Mouse (Mus musculus): Measurements from ENCODE around the gene Acap3. TPM values are rescaled to one million over a fixed set of nuclear protein-coding genes. Genes with fewer than 3 reads are reported as not detected.

Gene Acap3
- polyA plus RNA-seq (2012; rRNA removed) = 128 and 130 TPM in 2 replicates

DNA sequence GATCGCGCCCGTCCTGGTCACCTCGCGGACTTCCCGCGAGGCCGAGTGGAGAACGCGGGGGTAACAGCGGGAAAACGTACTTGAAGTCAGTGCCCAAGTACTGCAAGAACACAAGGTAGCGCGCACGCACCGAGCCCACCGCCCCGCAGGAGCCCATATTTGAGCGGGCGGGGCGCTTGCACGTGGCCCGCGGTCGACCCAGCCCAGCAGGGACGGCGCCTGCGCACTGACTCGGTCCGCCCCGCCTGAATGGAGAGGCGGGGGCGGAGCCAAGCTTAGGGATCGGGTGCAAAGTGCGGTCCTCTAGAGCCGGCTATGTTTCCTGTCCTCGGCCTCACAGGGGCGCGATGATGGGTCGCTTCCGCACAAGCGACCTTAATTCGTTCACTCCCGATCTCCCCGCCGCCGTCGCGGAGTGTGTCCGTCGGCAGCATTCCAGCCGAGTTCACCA lies at the start of gene Acap3, which contains the start of gene Pusl1:
TSS of gene Acap3 (plus strand) at position 272 of the 451 bp plus-strand sequence.
TSS of gene Pusl1 (minus strand) at position 231 of the 451 bp plus-strand sequence.
- TF ChIP-seq CTCF (IDR thresholded peaks at IDR 0.05; ENCODE audit: borderline replicate concordance, extremely low read depth, insufficient read depth, insufficient read length) = no peak
- TF ChIP-seq POLR2A (IDR thresholded peaks at IDR 0.05; ENCODE audit: borderline replicate concordance, extremely low read depth, insufficient read depth, insufficient read length, poor library complexity, severe bottlenecking) = peak; percentile 66; the same call in 1 of the 2 replicates
- DNase-seq (ENCODE audit: low read depth) = peak; percentile 99

DNA sequence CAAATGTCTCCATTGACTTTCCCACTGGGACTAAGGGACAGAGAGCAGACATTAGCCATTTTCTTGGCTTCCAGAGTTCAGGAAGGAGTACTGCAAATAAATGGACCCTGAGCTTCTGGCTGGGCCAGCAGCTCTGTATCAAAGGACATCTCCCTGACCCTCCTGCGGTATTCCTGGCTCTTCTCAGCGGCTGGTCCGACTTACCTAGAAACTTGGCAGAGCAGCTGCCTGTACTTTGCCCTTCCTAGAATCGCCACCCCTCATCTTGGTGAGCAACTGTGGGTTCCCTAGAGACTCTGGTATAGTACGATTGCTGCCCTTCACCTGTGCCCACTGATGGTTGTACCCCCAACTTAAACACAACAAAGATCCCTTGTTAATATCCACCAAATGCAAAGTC lies 48.4 kb upstream of the Acap3 start:
- DNase-seq (ENCODE audit: low read depth) = no peak
- TF ChIP-seq CTCF (IDR thresholded peaks at IDR 0.05; ENCODE audit: borderline replicate concordance, extremely low read depth, insufficient read depth, insufficient read length) (no peak), POLR2A (IDR thresholded peaks at IDR 0.05; ENCODE audit: borderline replicate concordance, extremely low read depth, insufficient read depth, insufficient read length, poor library complexity, severe bottlenecking) (no peak)

DNA sequence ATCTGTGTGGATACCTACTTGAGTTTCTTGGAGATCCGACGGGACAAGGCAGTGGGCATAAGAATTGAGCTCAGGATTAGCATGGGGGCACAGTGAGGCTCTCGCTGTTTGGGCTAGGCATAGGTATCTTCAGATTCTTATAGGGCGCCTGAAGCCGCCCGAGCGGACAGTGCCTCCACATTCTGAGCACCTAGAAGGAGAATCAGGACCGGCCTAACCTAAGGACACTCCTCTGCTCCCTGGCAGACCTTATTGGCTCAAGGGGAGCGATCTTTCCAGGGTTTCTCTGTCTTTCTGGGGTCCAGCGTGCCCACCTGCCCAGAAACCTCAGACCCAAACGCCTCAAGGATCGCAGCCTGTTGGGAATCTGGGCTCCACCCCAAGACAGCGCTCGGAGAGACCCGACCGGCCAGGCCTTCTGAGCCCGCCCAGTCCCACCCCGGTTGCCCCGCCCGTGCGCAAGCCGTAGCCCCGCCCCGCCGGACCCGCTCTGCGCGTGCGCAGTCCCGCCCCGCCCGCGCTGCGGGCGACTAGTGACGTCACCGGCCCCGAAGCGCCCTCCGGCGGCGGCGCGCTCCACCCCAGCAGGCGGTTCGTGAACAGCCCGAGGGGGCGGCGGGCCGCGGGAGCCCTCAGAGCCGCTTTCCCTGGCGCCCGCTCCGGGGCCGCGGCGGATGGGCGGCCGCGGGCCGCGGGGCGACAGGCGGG lies 44.6 kb upstream of the Acap3 start, which contains the start of gene Dvl1:
TSS of gene Dvl1 (plus strand) at position 532 of the 708 bp plus-strand sequence.
- DNase-seq (ENCODE audit: low read depth) = peak; percentile 95
- peak; percentile 39; the same call in 1 of the 2 replicates for TF ChIP-seq CTCF (IDR thresholded peaks at IDR 0.05; ENCODE audit: borderline replicate concordance, extremely low read depth, insufficient read depth, insufficient read length)
- TF ChIP-seq POLR2A (IDR thresholded peaks at IDR 0.05; ENCODE audit: borderline replicate concordance, extremely low read depth, insufficient read depth, insufficient read length, poor library complexity, severe bottlenecking) = peak; percentile 76

DNA sequence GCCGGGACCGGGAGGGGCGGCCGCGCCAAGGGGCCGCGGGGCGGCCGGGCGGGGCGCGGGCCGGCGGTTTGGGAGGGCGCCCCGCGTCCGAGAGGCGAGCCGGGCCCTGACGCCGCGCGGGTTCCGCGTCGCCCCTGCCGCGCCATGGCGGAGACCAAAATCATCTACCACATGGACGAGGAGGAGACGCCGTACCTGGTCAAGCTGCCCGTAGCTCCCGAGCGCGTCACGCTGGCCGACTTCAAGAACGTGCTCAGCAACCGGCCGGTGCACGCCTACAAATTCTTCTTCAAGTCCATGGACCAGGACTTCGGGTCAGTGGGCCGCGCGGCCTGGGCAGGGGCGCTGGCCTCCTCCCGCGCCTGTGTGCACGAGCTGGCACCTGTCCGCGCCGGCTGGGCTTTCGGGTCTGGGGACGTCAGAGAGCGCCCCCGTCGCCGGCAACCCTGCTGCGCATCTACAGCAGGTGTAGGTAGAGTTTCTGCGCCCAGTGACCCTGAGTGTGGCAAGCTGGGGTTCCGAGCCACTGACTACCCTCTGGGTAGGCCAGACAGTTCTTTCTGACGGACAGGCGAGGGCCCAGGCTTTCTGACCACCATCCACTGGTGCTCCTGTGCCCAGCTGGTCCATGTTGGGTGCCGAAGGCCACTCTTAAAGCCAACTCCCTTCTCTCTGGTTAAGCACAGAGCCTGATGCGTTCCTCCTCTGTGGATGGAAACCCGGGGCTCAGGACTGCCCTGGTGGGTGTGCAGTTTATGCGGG lies 43.9 kb upstream of the Acap3 start:
- peak; percentile 65 for DNase-seq (ENCODE audit: low read depth)
- TF ChIP-seq CTCF (IDR thresholded peaks at IDR 0.05; ENCODE audit: borderline replicate concordance, extremely low read depth, insufficient read depth, insufficient read length) (no peak), POLR2A (IDR thresholded peaks at IDR 0.05; ENCODE audit: borderline replicate concordance, extremely low read depth, insufficient read depth, insufficient read length, poor library complexity, severe bottlenecking) (no peak)

DNA sequence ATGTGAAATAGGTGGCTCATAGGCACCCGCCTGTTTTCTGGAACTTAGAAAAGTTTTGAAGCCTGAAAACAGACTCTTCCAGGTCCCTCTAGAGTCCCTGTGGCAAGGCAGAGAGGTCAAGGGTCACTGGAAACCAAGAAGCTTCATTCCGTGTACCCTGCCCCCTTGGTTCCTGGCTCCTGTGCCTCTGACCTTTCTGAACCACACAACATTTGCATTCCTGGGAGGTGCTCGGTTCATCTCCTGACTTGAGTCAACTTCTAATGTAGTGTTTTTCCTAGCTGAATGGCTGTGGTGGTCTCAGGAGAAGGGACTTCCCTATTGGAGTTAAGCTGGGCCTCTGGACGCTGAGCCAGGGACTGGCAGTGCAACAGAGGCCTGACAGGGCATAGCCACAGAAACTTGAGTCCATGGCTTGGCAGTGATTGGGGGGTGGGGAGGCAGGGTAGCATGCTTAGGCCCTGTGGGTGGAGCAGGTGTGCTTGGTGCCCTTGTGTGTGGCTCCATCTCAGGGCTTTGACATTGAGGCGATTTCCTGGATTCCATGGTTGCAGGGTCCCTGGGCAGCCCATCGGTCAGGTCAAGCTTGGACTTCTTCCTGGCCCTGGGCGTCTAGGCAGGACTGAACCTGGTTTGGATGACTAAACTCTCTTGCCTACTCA lies 43.1 kb upstream of the Acap3 start:
- TF ChIP-seq CTCF (IDR thresholded peaks at IDR 0.05; ENCODE audit: borderline replicate concordance, extremely low read depth, insufficient read depth, insufficient read length) (no peak), POLR2A (IDR thresholded peaks at IDR 0.05; ENCODE audit: borderline replicate concordance, extremely low read depth, insufficient read depth, insufficient read length, poor library complexity, severe bottlenecking) (no peak)
- DNase-seq (ENCODE audit: low read depth) = no peak

DNA sequence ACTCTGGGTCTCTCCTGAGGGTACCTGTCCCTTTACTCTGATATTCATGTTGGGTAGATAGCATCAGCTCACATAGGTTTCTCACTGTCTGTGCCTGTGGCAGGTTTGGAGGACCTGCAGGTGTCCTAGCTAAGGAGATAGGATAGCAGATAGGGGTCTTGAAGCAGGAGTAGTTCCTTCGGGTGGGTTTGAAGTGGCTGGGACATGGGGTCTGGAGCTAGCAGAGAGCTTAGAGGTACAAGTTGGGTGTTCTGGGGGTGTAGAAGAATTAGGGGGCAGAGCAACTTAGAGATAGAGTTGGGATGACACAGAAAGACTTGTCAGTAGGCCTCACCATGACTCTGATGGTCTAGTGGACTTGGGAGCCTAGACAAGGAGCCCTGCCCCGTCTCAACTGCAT lies 42.2 kb upstream of the Acap3 start:
- no peak for TF ChIP-seq POLR2A (IDR thresholded peaks at IDR 0.05; ENCODE audit: borderline replicate concordance, extremely low read depth, insufficient read depth, insufficient read length, poor library complexity, severe bottlenecking)
- TF ChIP-seq CTCF (IDR thresholded peaks at IDR 0.05; ENCODE audit: borderline replicate concordance, extremely low read depth, insufficient read depth, insufficient read length) = no peak
- DNase-seq (ENCODE audit: low read depth) = no peak

DNA sequence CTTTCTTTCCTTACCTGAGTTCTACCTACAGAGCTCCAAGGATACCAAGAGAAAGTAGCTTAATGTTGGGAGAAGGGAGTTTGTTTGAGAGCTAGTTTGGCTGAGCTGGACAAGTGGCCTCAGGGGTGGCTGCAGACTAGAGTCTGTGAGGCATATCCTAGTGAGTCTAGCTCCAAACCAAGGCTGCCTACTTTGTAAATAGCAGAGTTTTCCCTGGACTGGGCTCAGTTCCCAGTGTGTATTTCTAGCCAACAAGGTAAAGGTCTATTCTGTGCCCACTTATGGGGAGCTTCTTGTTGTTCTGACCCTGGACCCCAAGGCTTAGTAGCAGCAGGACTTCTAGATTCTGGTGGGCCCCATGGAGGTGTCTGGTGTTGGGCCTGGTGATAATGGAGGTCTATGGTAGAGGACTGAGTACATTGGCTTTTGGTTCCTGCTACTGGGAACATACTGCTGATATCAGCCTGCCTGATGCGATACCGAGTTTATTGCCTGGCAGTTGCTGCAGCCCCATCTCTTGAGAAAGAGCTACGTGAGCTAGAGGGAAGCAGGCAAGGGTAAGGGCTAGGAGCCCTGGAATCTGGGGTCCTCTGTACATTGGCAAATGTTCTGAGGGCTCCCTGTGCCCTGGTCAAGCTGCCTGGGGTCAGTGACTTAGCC lies 41.7 kb upstream of the Acap3 start:
- no peak for DNase-seq (ENCODE audit: low read depth)
- TF ChIP-seq POLR2A (IDR thresholded peaks at IDR 0.05; ENCODE audit: borderline replicate concordance, extremely low read depth, insufficient read depth, insufficient read length, poor library complexity, severe bottlenecking) (no peak), CTCF (IDR thresholded peaks at IDR 0.05; ENCODE audit: borderline replicate concordance, extremely low read depth, insufficient read depth, insufficient read length) (no peak)

DNA sequence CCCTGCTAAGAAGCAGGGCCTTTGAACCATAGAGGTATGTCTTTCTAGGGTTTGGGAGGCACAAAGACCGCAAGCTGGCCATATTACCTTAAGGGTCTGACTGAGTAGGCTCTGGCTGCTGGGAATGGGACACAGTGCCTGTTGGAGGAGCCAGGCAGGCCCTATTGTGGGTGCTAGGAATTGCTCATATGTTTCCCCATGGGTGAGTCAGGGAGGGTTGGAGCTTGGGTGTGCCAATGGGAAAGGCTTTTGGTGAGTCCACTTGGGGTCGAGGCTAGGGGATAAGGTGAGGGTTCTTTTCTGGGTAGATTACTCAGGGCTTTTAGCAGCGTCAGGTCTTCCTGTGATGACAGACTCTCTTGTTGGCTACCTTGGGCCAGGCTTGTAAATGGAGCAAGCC lies 40.3 kb upstream of the Acap3 start:
- no peak for DNase-seq (ENCODE audit: low read depth)
- TF ChIP-seq POLR2A (IDR thresholded peaks at IDR 0.05; ENCODE audit: borderline replicate concordance, extremely low read depth, insufficient read depth, insufficient read length, poor library complexity, severe bottlenecking) (no peak), CTCF (IDR thresholded peaks at IDR 0.05; ENCODE audit: borderline replicate concordance, extremely low read depth, insufficient read depth, insufficient read length) (no peak)

DNA sequence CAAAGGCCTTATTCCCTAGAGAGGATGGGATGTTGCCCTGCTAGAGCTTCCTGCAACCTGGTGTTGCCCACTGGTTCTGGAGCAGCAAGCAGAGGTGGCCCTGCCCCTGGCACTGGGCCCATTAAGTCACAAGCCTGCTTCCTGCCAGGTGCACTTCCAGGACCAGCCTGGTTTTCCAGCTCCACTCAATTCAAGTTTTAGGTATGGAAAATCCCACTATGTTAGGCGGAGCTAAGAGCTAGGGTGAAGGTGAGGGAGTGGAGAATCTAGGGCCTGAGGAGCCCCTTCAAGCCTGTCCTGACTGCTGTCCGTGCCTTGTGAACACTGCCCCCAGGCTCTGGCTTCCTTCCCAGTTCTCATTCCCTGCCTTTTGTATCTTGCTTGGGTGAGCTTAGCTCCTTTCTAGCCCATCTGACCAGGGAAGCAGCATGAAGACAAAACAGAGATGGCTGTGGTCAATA lies 39.6 kb upstream of the Acap3 start:
- no peak for DNase-seq (ENCODE audit: low read depth)
- TF ChIP-seq CTCF (IDR thresholded peaks at IDR 0.05; ENCODE audit: borderline replicate concordance, extremely low read depth, insufficient read depth, insufficient read length) (no peak), POLR2A (IDR thresholded peaks at IDR 0.05; ENCODE audit: borderline replicate concordance, extremely low read depth, insufficient read depth, insufficient read length, poor library complexity, severe bottlenecking) (no peak)

DNA sequence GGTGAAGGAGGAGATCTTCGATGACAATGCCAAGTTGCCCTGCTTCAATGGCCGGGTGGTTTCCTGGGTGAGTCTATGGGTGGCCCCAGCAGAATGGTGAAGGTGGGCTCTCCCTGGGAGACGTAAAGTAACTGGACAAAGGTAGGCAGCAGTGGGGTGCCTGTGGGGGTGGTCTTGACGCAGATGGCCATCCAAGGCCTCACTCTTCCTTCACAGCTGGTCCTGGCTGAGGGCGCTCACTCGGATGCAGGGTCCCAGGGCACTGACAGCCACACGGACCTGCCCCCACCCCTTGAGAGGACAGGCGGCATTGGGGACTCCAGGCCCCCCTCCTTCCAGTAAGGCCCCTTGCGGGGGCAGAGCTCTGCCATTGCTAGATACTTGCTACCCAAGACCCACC lies 38.2 kb upstream of the Acap3 start:
- DNase-seq (ENCODE audit: low read depth) = no peak
- TF ChIP-seq CTCF (IDR thresholded peaks at IDR 0.05; ENCODE audit: borderline replicate concordance, extremely low read depth, insufficient read depth, insufficient read length) = no peak
- TF ChIP-seq POLR2A (IDR thresholded peaks at IDR 0.05; ENCODE audit: borderline replicate concordance, extremely low read depth, insufficient read depth, insufficient read length, poor library complexity, severe bottlenecking) = no peak
